Mouse (Mus musculus) small intestine, adult 2 months (tissue): Measurements from ENCODE around the gene AC109138.7.
A peak's percentile ranks its signal among the peaks of the same experiment; 100 is the strongest.

Experiments
- CTCF ChIP-seq: fragments of 200-500 bp; IDR thresholded peaks from 2 replicates; pipeline ENCODE4 v1.5.1; 2012; ENCODE audit warnings: low read depth, mild to moderate bottlenecking, control low read depth, inconsistent platforms, low read length, moderate library complexity, mixed read lengths; ENCODE audit not compliant: insufficient replicate concordance, insufficient read length; ENCODE audit errors: extremely low read depth
- POLR2A ChIP-seq: fragments of 200-500 bp; IDR thresholded peaks from 2 replicates; pipeline ENCODE4 v1.6.1; 2012; ENCODE audit warnings: low read depth, mild to moderate bottlenecking, control low read depth, inconsistent platforms, low read length, moderate library complexity

- TF ChIP-seq CTCF (peak; percentile 39; the same call in 1 of the 2 replicates), POLR2A (no peak)
Measured at GRCm38 (mm10) chr19:4255583-4256162, 41.5 kb downstream of the AC109138.7 start.
